Mouse (Mus musculus): ENCODE data around the gene Akt2.

DNA sequence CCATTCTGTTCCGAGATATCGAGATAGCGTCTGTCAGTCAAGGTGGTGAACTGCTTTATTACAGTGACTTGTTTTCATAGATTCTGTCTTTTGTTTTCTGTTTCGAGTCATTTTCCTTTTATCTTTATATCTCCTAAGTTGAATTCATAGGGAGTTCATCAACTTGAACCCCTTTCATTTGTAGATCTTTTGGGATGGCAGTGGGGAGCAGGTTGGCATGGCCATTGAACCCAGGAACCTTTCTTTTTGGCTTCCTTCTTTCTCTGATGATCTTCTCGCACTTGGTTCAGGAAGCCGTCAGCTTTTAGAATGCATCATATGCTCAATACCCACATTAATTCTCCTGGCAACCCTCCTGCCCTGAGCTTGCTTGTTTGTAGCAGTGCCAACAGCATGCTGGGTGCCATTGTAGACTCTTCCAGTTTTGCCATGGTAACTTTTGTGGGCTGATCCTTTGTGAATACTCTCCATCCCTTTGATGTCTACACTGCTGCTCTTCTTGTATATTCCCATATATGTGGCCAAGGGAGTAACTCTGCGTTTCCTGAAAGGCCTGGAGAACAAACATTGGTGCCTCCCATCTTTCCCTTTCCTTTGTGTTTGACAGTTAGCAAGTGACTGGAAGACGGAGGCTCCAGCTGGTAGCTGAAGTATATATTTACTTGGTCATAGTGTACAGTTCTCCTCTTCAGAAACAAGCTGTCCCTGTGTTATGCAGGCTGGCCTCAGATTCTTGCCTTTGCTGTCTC lies 22.6 kb downstream of the Akt2 start:
- no peak for TF ChIP-seq POLR2A (IDR thresholded peaks at IDR 0.05; ENCODE audit: borderline replicate concordance, insufficient read depth, low read length)
- TF ChIP-seq CTCF (IDR thresholded peaks at IDR 0.05; ENCODE audit: borderline replicate concordance, insufficient read depth, low read depth, low read length): no peak

Data from cerebellum, adult 2 months (tissue).